Mouse (Mus musculus) kidney, adult 2 months (tissue): ENCODE measurements around the gene Gm9918. TPM values are rescaled to one million over a fixed set of nuclear protein-coding genes. Genes with fewer than 3 reads are reported as not detected.

Source experiments
- DNase-seq: peaks from one replicate; pipeline ENCODE4 v3.0.0; 2021
- H3K27ac ChIP-seq: fragments of 200-500 bp; 2 replicates; pipeline ENCODE4 v1.5.1; 2012; ENCODE audit warnings: low read depth, low read length, control low read depth, inconsistent platforms; ENCODE audit not compliant: insufficient read depth
- H3K27me3 ChIP-seq: fragments of 200-500 bp; replicated peaks from 2 replicates; pipeline ENCODE4 v1.6.1; 2012; ENCODE audit warnings: mild to moderate bottlenecking, moderate library complexity, low read length, inconsistent platforms; ENCODE audit not compliant: control insufficient read depth, insufficient read depth
- H3K36me3 ChIP-seq: fragments of 200-500 bp; 2 replicates; pipeline ENCODE4 v1.6.1; 2012; ENCODE audit warnings: mild to moderate bottlenecking, moderate library complexity, low read length, inconsistent platforms; ENCODE audit not compliant: control insufficient read depth, insufficient read depth
- H3K4me1 ChIP-seq: fragments of 200-500 bp; 2 replicates; pipeline ENCODE4 v1.6.1; 2011; ENCODE audit warnings: low read length; ENCODE audit not compliant: control insufficient read depth, insufficient read depth
- H3K4me3 ChIP-seq: fragments of 200-500 bp; 2 replicates; pipeline ENCODE4 v1.5.1; 2011; ENCODE audit warnings: mild to moderate bottlenecking, low read depth, low read length, control low read depth; ENCODE audit not compliant: insufficient read depth
- CTCF ChIP-seq: fragments of 200-500 bp; conservative IDR thresholded peaks from 2 replicates; pipeline ENCODE4 v1.5.1; 2011; ENCODE audit warnings: low read depth, mild to moderate bottlenecking, control low read depth, low read length, moderate library complexity, mixed read lengths; ENCODE audit not compliant: insufficient read depth, insufficient read length
- POLR2A ChIP-seq: fragments of 200-500 bp; IDR thresholded peaks from one replicate; pipeline ENCODE4 v1.6.1; 2011; ENCODE audit warnings: low read depth, low read length, control low read depth
- WGBS: fragments of 180-500 bp; shearing (Covaris S2); methylation state at CpG from one replicate; pipeline ENCODE4 v1.1.7; 2018; 5-methylcytosine and 5-hydroxymethylcytosine counted together
- polyA plus RNA-seq: library from polyadenylated mRNA; depleted of rRNA; stranded (reverse); fragments of >200 nt; gene quantifications from 2 replicates; pipeline ENCODE4 v1.2.3, GENCODE M21; 2012

Gm9918 gene
- polyA plus RNA-seq, 1 experiment = 0.41 TPM

GRCm38 (mm10) chr15:102258581-102259253 lies 11.6 kb upstream of the Gm9918 start:
- Histone ChIP-seq H3K27me3 (no peaks in the 10 kb centered on the region), H3K4me3 (no peak overlapping the region), H3K27ac (peak overlapping the region; percentile 11; the same call in 1 of the 2 replicates), H3K4me1 (peaks cover 5% of the 10 kb centered on the region; the same call in 1 of the 2 replicates), H3K36me3 (no peaks in the 10 kb centered on the region)
- 55% methylated on average over 11 of the region's 11 CpGs for WGBS
- no peak for DNase-seq
- TF ChIP-seq CTCF (no peak), POLR2A (no peak)

- no peaks in the 10 kb centered on the region for H3K36me3 ChIP-seq
- H3K4me1 ChIP-seq = peaks cover 5% of the 10 kb centered on the region; the same call in 1 of the 2 replicates
- TF ChIP-seq CTCF (no peak), POLR2A (no peak)
- no peak overlapping the region for H3K4me3 ChIP-seq
- H3K27ac ChIP-seq = no peak overlapping the region
- no peak for DNase-seq
- H3K27me3 ChIP-seq = no peaks in the 10 kb centered on the region
- 39% methylated on average over 7 of the region's 7 CpGs for WGBS
These were observed 7.8 kb upstream of the Gm9918 start for GRCm38 (mm10) chr15:102262582-102262981.

GRCm38 (mm10) chr15:102263037-102263436 lies 7.3 kb upstream of the Gm9918 start:
- H3K4me1 ChIP-seq = peaks cover under 1% of the 10 kb centered on the region; the same call in 1 of the 2 replicates

GRCm38 (mm10) chr15:102265548-102265947 lies 4.8 kb upstream of the Gm9918 start:
- no peak overlapping the region for H3K27ac ChIP-seq
- no peak for DNase-seq
- TF ChIP-seq POLR2A (no peak), CTCF (peak; percentile 38; the same call in 1 of the 2 replicates)
- no peaks in the 10 kb centered on the region for H3K4me1 ChIP-seq
- WGBS = 90% methylated on average over 5 of the region's 5 CpGs
- no peak overlapping the region for H3K4me3 ChIP-seq
- no peaks in the 10 kb centered on the region for H3K36me3 ChIP-seq
- no peaks in the 10 kb centered on the region for H3K27me3 ChIP-seq

More at GRCm38 (mm10) chr15:102263037-102263436, 7.3 kb upstream of the Gm9918 start:
- H3K36me3 ChIP-seq = no peaks in the 10 kb centered on the region
- H3K27me3 ChIP-seq = no peaks in the 10 kb centered on the region
- 72% methylated on average over 2 of the region's 2 CpGs for WGBS
- DNase-seq = no peak
- H3K4me3 ChIP-seq = no peak overlapping the region
- H3K27ac ChIP-seq = no peak overlapping the region
- TF ChIP-seq POLR2A (no peak), CTCF (no peak)

GRCm38 (mm10) chr15:102271441-102271840 lies 1.1 kb downstream of the Gm9918 start:
- TF ChIP-seq POLR2A = no peak
- TF ChIP-seq CTCF = no peak
- peak; percentile 44 for DNase-seq
- Histone ChIP-seq H3K4me1 (no peaks in the 10 kb centered on the region), H3K27ac (no peak overlapping the region), H3K4me3 (no peak overlapping the region), H3K27me3 (no peaks in the 10 kb centered on the region), H3K36me3 (no peaks in the 10 kb centered on the region)
- 44% methylated on average over 3 of the region's 3 CpGs for WGBS

GRCm38 (mm10) chr15:102273982-102274716 lies 3.8 kb downstream of the Gm9918 start:
- Histone ChIP-seq H3K4me3 (no peak overlapping the region), H3K4me1 (no peaks in the 10 kb centered on the region), H3K27ac (no peak overlapping the region), H3K27me3 (no peaks in the 10 kb centered on the region), H3K36me3 (no peaks in the 10 kb centered on the region)
- 67% methylated on average over 6 of the region's 6 CpGs for WGBS
- no peak for TF ChIP-seq CTCF
- no peak for TF ChIP-seq POLR2A
- no peak for DNase-seq

- H3K4me1 ChIP-seq = peaks cover 3% of the 10 kb centered on the region; the same call in 1 of the 2 replicates
- 43% methylated on average over 7 of the region's 7 CpGs for WGBS
- no peaks in the 10 kb centered on the region; the same call in 1 of the 2 replicates for H3K36me3 ChIP-seq
- TF ChIP-seq CTCF = no peak
- no peak for TF ChIP-seq POLR2A
- H3K27me3 ChIP-seq = no peaks in the 10 kb centered on the region
- DNase-seq = no peak
- H3K27ac ChIP-seq = peak overlapping the region; percentile 76
- peak overlapping the region; percentile 87 for H3K4me3 ChIP-seq
These were observed 8.3 kb downstream of the Gm9918 start for GRCm38 (mm10) chr15:102278726-102279091.
